Mouse (Mus musculus) kidney, postnatal 10 days (tissue): ENCODE measurements around the gene C1qb.

Source experiments
- DNase-seq: peaks from one replicate; pipeline ENCODE4 v3.0.0; 2021; ENCODE audit warnings: mixed read lengths

C1qb gene

GRCm38 (mm10) chr4:136886101-136886500 lies at the start of gene C1qb:
TSS of gene C1qb (minus strand) at chr4:136886187.
- no peak for DNase-seq

GRCm38 (mm10) chr4:136934746-136935613 lies 49.0 kb upstream of the C1qb start:
- DNase-seq, result peak; percentile 73

DNA sequence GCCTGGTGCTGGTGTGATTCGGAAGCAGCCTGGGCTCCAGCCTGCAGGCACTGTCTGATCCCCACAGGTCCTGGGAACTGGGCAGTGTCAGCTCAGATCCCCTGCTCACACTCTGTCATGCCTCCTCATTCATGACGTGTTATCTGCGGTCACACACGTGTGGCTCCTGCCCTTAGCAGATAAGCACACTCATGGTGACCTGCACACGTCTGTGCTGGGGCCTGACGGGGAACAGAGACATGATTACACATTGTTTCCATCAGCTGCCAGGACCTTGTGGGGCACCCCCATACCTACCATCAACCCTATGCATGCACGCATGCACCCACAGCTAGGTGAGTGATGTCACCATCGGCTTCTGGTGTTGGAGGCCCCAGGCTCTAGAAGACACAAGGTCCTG lies 44.5 kb upstream of the C1qb start:
- DNase-seq, result no peak

DNA sequence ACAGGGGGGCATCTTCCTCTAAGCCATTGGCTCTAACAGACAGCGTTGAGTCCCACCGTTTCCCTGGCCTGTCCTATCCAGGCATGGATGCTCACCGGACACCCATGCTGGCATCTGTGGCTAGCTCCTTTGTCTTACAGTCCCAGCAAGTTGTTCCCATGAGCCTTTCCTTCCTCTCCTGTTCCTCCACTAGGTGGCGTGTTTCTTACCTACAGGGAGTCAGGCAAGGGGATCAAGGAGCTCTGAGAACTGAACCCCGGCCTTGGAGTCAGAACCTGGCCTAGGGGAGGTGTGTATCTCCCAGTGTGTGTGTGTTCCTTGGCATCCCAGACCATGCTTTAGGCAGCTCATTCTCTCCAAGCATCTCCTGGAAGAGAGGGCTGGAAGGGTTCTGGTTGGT lies 42.9 kb upstream of the C1qb start:
- peak; percentile 54 for DNase-seq

DNA sequence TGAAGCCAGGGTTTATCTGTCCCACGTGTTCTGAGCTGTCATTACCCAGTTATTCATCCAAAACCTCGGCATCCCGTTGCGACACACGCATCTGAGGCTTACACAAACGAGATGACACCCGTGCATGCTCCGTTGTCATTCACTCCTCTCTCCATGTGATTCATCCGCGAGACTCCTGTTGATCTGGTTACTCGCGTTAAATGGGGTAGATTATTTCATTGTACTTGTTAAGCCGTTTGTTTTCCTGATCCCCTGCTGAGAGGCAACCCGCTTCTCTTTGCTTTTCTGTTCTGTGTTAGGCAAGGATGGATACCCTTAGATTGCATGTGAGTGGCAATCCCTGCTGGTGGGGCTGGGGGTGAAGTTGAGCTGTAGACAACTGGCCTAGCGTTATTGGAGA lies 39.8 kb upstream of the C1qb start:
- DNase-seq, result no peak

GRCm38 (mm10) chr4:136924529-136924928 lies 38.5 kb upstream of the C1qb start:
- DNase-seq, result peak; percentile 88

- no peak for DNase-seq
Observed at GRCm38 (mm10) chr4:136919526-136919925, 33.5 kb upstream of the C1qb start.

DNA sequence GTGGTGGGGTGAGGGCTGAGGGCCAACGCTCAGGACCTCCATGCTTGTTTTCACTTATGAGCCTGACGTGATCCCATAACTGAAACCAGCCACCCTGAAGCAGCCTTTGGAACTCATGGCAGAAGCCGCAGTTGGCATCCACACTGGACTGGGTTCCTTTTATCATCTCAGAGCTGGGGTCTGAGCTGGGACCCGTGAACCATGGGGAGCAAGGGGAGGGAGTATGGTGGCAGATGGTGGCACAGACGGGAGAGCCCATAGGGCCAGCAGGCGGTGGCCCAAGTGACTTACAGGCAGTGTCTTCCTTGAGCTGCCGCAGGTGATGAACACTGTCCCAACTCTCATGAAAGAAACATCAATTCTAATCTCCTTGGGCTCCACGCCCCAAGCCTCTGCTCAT lies 32.8 kb upstream of the C1qb start:
- DNase-seq, result no peak

GRCm38 (mm10) chr4:136917165-136917524 lies 31.2 kb upstream of the C1qb start:
- DNase-seq, result no peak

- DNase-seq, result no peak
Observed at GRCm38 (mm10) chr4:136916359-136917164, 30.6 kb upstream of the C1qb start.

GRCm38 (mm10) chr4:136912841-136913240 lies 26.9 kb upstream of the C1qb start:
- no peak for DNase-seq

- no peak for DNase-seq
Observed at GRCm38 (mm10) chr4:136911804-136912203, 25.8 kb upstream of the C1qb start.

DNA sequence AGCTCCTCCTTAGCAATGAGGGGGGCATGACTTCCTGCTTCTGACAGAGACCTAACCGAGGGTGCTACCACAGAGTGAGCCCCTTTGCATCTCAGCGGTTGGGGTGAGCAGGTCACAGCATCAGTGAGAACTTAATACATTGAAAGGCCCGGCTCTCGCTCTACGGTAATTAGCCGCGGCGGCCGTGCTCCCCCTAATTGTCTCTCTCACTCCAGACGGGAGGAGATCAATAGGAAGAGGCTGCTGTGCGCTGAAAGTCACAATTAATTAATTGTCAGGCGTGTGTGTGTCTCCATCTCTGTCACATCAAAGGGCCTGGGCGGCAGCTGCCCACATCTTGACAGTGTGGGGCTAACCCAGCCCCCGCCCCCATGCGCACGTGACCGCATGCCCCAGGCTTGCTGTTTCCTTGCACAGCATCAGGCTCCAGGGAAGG lies 25.2 kb upstream of the C1qb start:
- DNase-seq, result no peak

- DNase-seq, result no peak
Observed at GRCm38 (mm10) chr4:136907809-136908208, 21.8 kb upstream of the C1qb start.

DNA sequence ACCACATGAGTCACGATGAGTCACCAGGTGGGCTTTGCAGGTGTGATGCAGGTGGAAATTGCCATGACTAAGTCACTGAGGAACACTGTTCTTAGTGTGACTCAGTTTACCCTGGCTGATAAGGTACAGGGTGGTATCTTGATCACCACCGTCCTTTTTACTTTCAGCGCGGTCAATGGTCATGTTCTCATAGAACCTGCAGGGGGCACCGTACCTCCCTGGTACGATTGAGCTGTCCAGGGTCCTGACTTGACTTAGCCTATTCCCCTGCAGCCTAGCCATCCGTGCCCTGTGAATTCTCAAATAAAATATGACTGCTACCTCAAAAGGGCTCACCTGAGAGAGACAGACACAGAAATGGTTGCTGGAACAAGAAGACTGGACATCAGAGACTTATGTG lies 21.0 kb upstream of the C1qb start:
- DNase-seq, result peak; percentile 81

DNA sequence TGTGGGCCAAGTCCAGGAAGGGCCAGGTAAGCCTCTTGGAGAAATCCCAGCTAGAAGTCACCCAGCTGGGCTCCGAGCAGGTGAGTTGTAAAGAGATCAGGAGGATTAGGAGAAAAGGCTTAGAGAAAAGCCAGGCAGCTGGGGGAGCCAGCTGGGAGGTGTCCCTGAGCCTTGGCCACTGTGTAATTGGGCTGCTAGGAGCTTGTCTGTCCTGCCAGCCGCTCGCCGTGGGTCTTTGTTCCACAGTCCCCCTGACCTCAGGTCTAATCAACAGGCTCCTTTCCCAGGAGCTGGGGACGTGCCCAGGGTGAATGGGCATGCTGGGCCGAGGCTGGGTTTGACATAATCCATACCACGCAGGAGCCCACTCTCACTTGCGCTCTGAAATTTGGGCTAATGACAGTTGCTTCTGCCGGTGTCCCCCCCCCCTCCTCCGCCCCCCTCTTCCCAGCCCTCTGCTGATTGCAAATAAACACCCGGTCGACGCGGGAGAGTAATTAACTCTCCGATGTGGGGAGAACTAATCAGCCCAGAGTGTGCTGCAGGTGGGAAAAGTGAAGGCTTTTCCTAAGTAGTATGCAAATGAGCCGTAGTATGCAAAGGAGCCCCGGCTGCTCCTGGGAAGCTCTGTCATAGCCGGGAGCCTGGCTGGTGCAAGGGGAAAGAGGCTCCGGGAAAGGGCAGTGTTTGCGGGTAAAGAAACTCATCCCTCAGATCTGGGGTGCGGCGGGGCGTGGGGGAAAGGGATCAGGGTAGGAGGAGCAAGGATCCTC lies 19.0 kb upstream of the C1qb start:
- no peak for DNase-seq

DNA sequence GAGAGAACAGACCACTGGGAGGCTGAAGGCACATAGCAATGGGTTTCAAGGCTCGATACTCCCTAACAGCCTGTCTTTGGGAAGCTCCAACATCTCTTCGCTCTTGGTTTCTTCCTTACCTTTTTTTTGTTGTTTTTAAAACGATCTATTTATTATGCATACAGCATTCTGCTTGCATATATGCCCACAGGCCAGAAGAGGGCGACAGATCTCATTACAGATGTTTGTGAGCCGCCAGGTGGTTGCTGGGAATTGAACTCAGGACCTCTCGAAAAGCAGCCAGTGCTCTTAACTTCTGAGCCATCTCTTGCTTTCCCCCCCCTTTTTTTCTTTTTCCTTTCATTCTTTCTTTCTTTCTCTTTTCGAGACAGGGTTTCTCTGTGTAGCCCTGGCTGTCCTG lies 13.2 kb upstream of the C1qb start:
- DNase-seq, result no peak

DNA sequence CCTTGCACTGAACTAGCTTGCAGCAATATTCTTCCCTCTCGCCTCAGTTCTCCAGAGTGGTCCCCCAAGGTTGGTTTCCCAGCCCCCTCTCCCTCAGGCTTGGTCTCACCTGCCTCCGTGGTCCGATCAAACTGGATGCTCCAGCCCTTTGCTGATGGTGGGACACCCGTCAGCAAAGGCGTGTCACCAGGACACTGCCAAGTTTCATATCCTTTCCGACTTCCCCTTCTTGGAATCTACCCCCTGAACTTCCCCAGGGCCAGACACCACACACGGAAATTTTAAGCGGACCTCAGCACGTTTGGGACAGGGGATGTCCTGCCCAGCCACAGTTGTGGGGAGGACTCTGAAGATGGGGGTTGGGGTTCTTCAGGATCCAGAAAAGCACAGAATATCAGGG lies 12.7 kb upstream of the C1qb start, which contains the start of gene C1qa:
C1qa (minus strand) TSS at position 167 of the 400 bp plus-strand sequence.
- no peak for DNase-seq

- DNase-seq, result no peak
Observed at GRCm38 (mm10) chr4:136898084-136898598, 12.2 kb upstream of the C1qb start.

GRCm38 (mm10) chr4:136896461-136896860 lies 10.5 kb upstream of the C1qb start:
- DNase-seq, result no peak

DNA sequence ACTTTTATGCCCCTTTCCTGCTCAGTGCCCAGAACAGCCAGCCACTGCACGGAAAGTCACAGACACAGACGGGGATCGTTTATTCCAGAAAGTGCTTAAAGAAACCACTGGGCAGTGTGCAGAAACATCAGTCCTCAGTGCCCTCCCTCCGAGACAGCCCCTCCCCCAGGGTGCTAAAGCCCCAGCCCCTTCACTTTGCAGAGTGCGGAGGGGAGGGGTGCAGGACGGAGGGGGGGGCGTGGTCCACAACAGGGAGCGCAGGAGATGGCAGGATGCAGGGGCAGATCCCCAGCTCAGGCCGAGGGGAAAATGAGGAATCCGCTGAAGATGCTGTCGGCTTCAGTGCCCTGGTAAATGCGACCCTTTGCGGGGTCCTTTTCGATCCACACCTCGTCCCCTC lies 9.9 kb upstream of the C1qb start:
- DNase-seq, result no peak

GRCm38 (mm10) chr4:136894821-136895220 lies 8.8 kb upstream of the C1qb start:
- no peak for DNase-seq
